Mouse (Mus musculus) small intestine, adult 2 months (tissue): Measurements from ENCODE around the gene Ryr2.

Experiments
- CTCF ChIP-seq: fragments of 200-500 bp; IDR thresholded peaks from 2 replicates; pipeline ENCODE4 v1.5.1; 2012; ENCODE audit warnings: low read depth, mild to moderate bottlenecking, control low read depth, inconsistent platforms, low read length, moderate library complexity, mixed read lengths; ENCODE audit not compliant: insufficient replicate concordance, insufficient read length; ENCODE audit errors: extremely low read depth
- POLR2A ChIP-seq: fragments of 200-500 bp; IDR thresholded peaks from 2 replicates; pipeline ENCODE4 v1.6.1; 2012; ENCODE audit warnings: low read depth, mild to moderate bottlenecking, control low read depth, inconsistent platforms, low read length, moderate library complexity

DNA sequence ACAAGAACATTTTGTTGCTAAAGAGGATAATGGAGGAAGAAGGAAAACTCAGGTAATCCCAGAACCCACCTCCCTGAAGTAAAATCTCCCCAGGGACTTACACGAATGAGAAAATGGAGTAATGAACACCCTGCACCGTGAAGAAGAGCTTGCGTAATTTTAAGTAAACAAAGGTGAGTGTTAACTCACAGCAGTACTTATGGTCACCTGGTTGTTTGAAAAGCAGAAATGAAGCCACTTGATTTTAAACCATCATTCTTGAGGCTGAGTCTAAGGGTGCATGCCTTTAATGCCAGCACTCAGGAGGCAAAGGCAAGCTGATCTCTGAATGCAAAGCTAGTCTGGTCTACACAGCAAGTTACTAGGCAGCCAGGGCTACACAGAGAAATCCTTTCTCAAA lies 255.1 kb downstream of the Ryr2 start:
- TF ChIP-seq POLR2A: no peak
- no peak for TF ChIP-seq CTCF
